ENCODE assay signal across 23 mouse cellular contexts in the genomic region with DNA sequence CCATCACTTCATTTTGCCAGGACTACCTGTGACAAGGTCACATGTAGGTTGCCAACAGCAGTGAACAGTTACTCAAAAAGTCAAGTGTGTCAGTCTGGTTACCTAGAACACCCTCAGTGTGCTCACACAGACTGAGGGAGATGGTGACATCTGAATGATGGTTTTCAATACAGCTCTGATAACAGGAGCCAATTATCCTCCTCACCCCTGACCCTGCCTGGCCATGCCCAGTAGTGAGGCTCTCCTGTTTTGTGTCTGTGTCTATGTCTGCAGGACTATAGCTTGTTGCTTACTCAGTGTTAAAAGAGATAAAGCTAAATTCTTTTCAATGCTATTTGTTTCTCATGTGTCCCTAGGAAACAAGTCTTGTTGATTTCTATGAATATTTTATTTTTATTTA.
DNase-seq lines count a peak whose midpoint lies in the region; ATAC-seq and TF ChIP-seq lines count a peak whose summit lies in the region.
"Had no signal": no experiment of that assay in that cellular context is flagged by ENCODE, and none has a peak within 500 bp of the region (broad histone marks: within the 10 kb centered on the region; RNA-seq: fewer than 3 reads in every experiment).

No protein-coding gene starts in this region.

- H3K27me3 ChIP-seq in forebrain, embryonic 15.5 days = no peaks in the 10 kb centered on the region
- H3K27me3 ChIP-seq in forebrain, embryonic 11.5 days (ENCODE audit: control insufficient read depth, insufficient read depth, low read length) = no peaks in the 10 kb centered on the region
- H3K27me3 ChIP-seq in midbrain, embryonic 13.5 days = no peaks in the 10 kb centered on the region
- H3K27me3 ChIP-seq in midbrain, embryonic 10.5 days (ENCODE audit: low read depth, poor library complexity, severe bottlenecking) = no peaks in the 10 kb centered on the region
- no peaks in the 10 kb centered on the region for H3K27me3 ChIP-seq in midbrain, postnatal 0 days (ENCODE audit: insufficient read depth, low read length)
- H3K27me3 ChIP-seq: forebrain, embryonic 12.5 days; heart, embryonic 13.5 days; hindbrain, embryonic 12.5 days; hindbrain, embryonic 15.5 days had no signal

- no peak overlapping the region for H3K27ac ChIP-seq in forebrain, embryonic 15.5 days (replicated peaks)
- H3K27ac ChIP-seq in forebrain, embryonic 11.5 days (ENCODE audit: low read depth, low read length) = no peak overlapping the region
- H3K27ac ChIP-seq in midbrain, embryonic 13.5 days = no peak overlapping the region
- H3K27ac ChIP-seq in midbrain, embryonic 10.5 days (replicated peaks) = no peak overlapping the region
- H3K27ac ChIP-seq in midbrain, postnatal 0 days (ENCODE audit: low read depth, low read length) = no peak overlapping the region
- H3K27ac ChIP-seq: forebrain, embryonic 12.5 days; heart, adult 2 months; heart, embryonic 10.5 days; heart, embryonic 13.5 days; hindbrain, embryonic 12.5 days; hindbrain, embryonic 15.5 days had no signal

- no peak overlapping the region for H3K9ac ChIP-seq in forebrain, embryonic 15.5 days (replicated peaks)
- no peak overlapping the region for H3K9ac ChIP-seq in forebrain, embryonic 11.5 days (ENCODE audit: low read length)
- no peak overlapping the region for H3K9ac ChIP-seq in midbrain, embryonic 13.5 days (replicated peaks)
- H3K9ac ChIP-seq in midbrain, postnatal 0 days (replicated peaks; ENCODE audit: low read length, poor library complexity, severe bottlenecking) = no peak overlapping the region
- H3K9ac ChIP-seq: forebrain, embryonic 12.5 days; heart, embryonic 13.5 days; hindbrain, embryonic 12.5 days; hindbrain, embryonic 15.5 days had no signal

- H3K36me3 ChIP-seq in forebrain, embryonic 15.5 days = no peaks in the 10 kb centered on the region
- no peaks in the 10 kb centered on the region for H3K36me3 ChIP-seq in forebrain, embryonic 11.5 days (ENCODE audit: control insufficient read depth, insufficient read depth, low read length)
- no peaks in the 10 kb centered on the region for H3K36me3 ChIP-seq in midbrain, embryonic 13.5 days
- no peaks in the 10 kb centered on the region for H3K36me3 ChIP-seq in midbrain, embryonic 10.5 days
- no peaks in the 10 kb centered on the region for H3K36me3 ChIP-seq in midbrain, postnatal 0 days (ENCODE audit: insufficient read depth, low read length)
- H3K36me3 ChIP-seq: forebrain, embryonic 12.5 days; heart, embryonic 10.5 days; heart, embryonic 13.5 days; hindbrain, embryonic 12.5 days; hindbrain, embryonic 15.5 days had no signal

- DNase-seq in forebrain, embryonic 11.5 days (ENCODE audit: low spot score) = no peak
- DNase-seq in midbrain, embryonic 10.5 days (ENCODE audit: low spot score) = no peak
- DNase-seq in midbrain, postnatal 0 days (ENCODE audit: low spot score) = no peak
- DNase-seq: adrenal gland, adult 2 months; adrenal gland, postnatal 14 days; cerebellum, adult 11 months; cerebellum, adult 2 months; cerebellum, adult 9-11 months; cerebellum, postnatal 25 days; embryo, embryonic 11 days; gastrocnemius, postnatal 25 days; heart, adult 2 months had no signal

- H3K4me2 ChIP-seq in forebrain, embryonic 15.5 days (replicated peaks) = no peak overlapping the region
- no peak overlapping the region for H3K4me2 ChIP-seq in forebrain, embryonic 11.5 days (ENCODE audit: low read depth, low read length, severe bottlenecking)
- no peak overlapping the region for H3K4me2 ChIP-seq in midbrain, embryonic 13.5 days (replicated peaks)
- no peak overlapping the region for H3K4me2 ChIP-seq in midbrain, postnatal 0 days (ENCODE audit: low read depth, low read length, poor library complexity, severe bottlenecking)
- H3K4me2 ChIP-seq: forebrain, embryonic 12.5 days; heart, embryonic 13.5 days; hindbrain, embryonic 12.5 days; hindbrain, embryonic 15.5 days had no signal

- H3K4me1 ChIP-seq in forebrain, embryonic 15.5 days = no peaks in the 10 kb centered on the region
- H3K4me1 ChIP-seq in forebrain, embryonic 11.5 days (replicated peaks; ENCODE audit: control insufficient read depth, insufficient read depth, low read length) = no peaks in the 10 kb centered on the region
- H3K4me1 ChIP-seq in midbrain, embryonic 13.5 days (replicated peaks) = no peaks in the 10 kb centered on the region
- no peaks in the 10 kb centered on the region for H3K4me1 ChIP-seq in midbrain, embryonic 10.5 days
- H3K4me1 ChIP-seq in midbrain, postnatal 0 days (ENCODE audit: insufficient read depth, low read length) = no peaks in the 10 kb centered on the region
- H3K4me1 ChIP-seq: forebrain, embryonic 12.5 days; heart, embryonic 10.5 days; hindbrain, embryonic 12.5 days; hindbrain, embryonic 15.5 days had no signal

- no peaks in the 10 kb centered on the region for H3K9me3 ChIP-seq in forebrain, embryonic 15.5 days
- no peaks in the 10 kb centered on the region for H3K9me3 ChIP-seq in forebrain, embryonic 11.5 days (ENCODE audit: control insufficient read depth, low read length)
- H3K9me3 ChIP-seq in midbrain, embryonic 13.5 days = no peaks in the 10 kb centered on the region
- H3K9me3 ChIP-seq in midbrain, embryonic 10.5 days (replicated peaks) = no peaks in the 10 kb centered on the region
- H3K9me3 ChIP-seq in midbrain, postnatal 0 days (ENCODE audit: low read length) = no peaks in the 10 kb centered on the region
- H3K9me3 ChIP-seq: forebrain, embryonic 12.5 days; heart, embryonic 10.5 days; heart, embryonic 13.5 days; hindbrain, embryonic 12.5 days; hindbrain, embryonic 15.5 days had no signal

- no peak overlapping the region for H3K4me3 ChIP-seq in forebrain, embryonic 15.5 days
- H3K4me3 ChIP-seq in forebrain, embryonic 11.5 days (ENCODE audit: low read depth, low read length) = no peak overlapping the region
- no peak overlapping the region for H3K4me3 ChIP-seq in midbrain, embryonic 13.5 days (replicated peaks)
- H3K4me3 ChIP-seq in midbrain, embryonic 10.5 days = no peak overlapping the region
- H3K4me3 ChIP-seq in midbrain, postnatal 0 days (ENCODE audit: low read depth, low read length) = no peak overlapping the region
- H3K4me3 ChIP-seq: forebrain, embryonic 12.5 days; heart, adult 2 months; heart, embryonic 10.5 days; heart, embryonic 13.5 days; hindbrain, embryonic 12.5 days; hindbrain, embryonic 15.5 days had no signal

- ATAC-seq in forebrain, embryonic 15.5 days (replicated peaks) = 0 out of 2 replicates have a peak, but pooled peaks have one; percentile 51
- no peak for ATAC-seq in forebrain, embryonic 11.5 days (replicated peaks; ENCODE audit: low FRiP score)
- 0 out of 2 replicates have a peak, but pooled peaks have one; percentile 30 for ATAC-seq in midbrain, embryonic 13.5 days
- ATAC-seq in midbrain, postnatal 0 days (ENCODE audit: low FRiP score) = peak; percentile 62; the same call in 1 of the 2 replicates
- ATAC-seq in erythroblast, adult 5-6 weeks (replicated peaks; ENCODE audit: low FRiP score, poor library complexity, severe bottlenecking) = no peak
- ATAC-seq: CD4-positive, CD25-positive, alpha-beta regulatory T cell, adult 4 months; inflammation-experienced regulatory T-cells, adult 6 months; intestine, embryonic 16.5 days had no signal

- TF ChIP-seq CTCF in midbrain, postnatal 0 days (IDR thresholded peaks at IDR 0.05) = no peak

Comparison
In these comparisons a context has a peak if more than half of its experiments do, and no peak if none do; other contexts are left out.
1. ATAC-seq: peak in forebrain, embryonic 15.5 days (single experiment), midbrain, embryonic 13.5 days (single experiment) and midbrain, postnatal 0 days (single experiment); none in forebrain, embryonic 11.5 days (single experiment) and erythroblast, adult 5-6 weeks (single experiment).